Mouse (Mus musculus) stomach, embryonic 16.5 days (tissue): ENCODE measurements at regions not wholly inside any gene's neighbourhood (a gene's known extent, or its start where the extent isn't known, plus 50 kb on each side); places are given as distances from the start of the nearest gene placed in this dataset.

Experiments used
- ATAC-seq: fragments of 200-750 bp; cut with Nextera tagmentation; 2 replicates; pipeline ENCODE4 v1.8.0; 2017; ENCODE audit warnings: moderate number of reproducible peaks, moderate TSS enrichment; ENCODE audit not compliant: insufficient read depth, low FRiP score
- H3K27ac ChIP-seq: fragments of 300-500 bp; sonication (generic); 2 replicates; pipeline ENCODE4 v1.5.1; 2014; ENCODE audit warnings: low read length
- H3K27me3 ChIP-seq: fragments of 300-500 bp; sonication (generic); 2 replicates; pipeline ENCODE4 v1.6.1; 2014; ENCODE audit warnings: low read length, control low read depth, mixed read lengths; ENCODE audit not compliant: control insufficient read depth, insufficient read depth
- H3K36me3 ChIP-seq: fragments of 300-500 bp; sonication (generic); 2 replicates; pipeline ENCODE4 v1.6.1; 2014; ENCODE audit warnings: low read length; ENCODE audit not compliant: control insufficient read depth, insufficient read depth
- H3K4me1 ChIP-seq: fragments of 300-500 bp; sonication (generic); 2 replicates; pipeline ENCODE4 v1.6.1; 2014; ENCODE audit warnings: low read length, control low read depth, mixed read lengths; ENCODE audit not compliant: control insufficient read depth, insufficient read depth
- H3K4me2 ChIP-seq: fragments of 300-500 bp; sonication (generic); 2 replicates; pipeline ENCODE4 v1.6.1; 2014; ENCODE audit warnings: low read depth, low read length, mixed read lengths
- H3K4me3 ChIP-seq: fragments of 300-500 bp; sonication (generic); replicated peaks from 2 replicates; pipeline ENCODE4 v1.5.1; 2014; ENCODE audit warnings: mild to moderate bottlenecking, low read length
- H3K9ac ChIP-seq: fragments of 300-500 bp; sonication (generic); 2 replicates; pipeline ENCODE4 v1.6.1; 2014; ENCODE audit warnings: low read length
- H3K9me3 ChIP-seq: fragments of 300-500 bp; sonication (generic); replicated peaks from 2 replicates; pipeline ENCODE4 v1.6.1; 2016; ENCODE audit warnings: low read length, control low read depth; ENCODE audit not compliant: control insufficient read depth
- WGBS: fragments of 180-500 bp; shearing (Covaris S2); extraction: QIAGEN DNeasy Blood & Tissue Kit; methylation state at CpG from one replicate; pipeline ENCODE4 v1.1.7; 2014; 5-methylcytosine and 5-hydroxymethylcytosine counted together

DNA sequence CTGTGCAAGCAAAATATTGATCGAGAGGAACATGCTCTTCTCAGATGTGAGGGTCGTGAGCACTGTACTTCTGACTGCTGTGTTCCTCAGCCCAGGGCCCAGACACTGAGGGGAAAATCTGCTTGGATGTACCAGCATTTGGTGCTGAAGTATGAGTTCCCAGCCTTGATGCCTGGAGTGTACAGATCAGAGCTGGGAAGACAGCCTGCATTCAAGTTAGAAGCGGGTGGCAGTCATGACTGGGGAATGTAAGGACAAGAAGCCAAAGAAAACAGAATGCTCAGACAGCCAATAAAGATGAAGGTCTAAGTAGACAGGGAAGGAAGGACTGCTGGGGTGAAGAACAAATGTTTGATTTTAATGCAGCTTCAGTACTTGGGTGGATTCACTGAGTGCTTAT is 148.9 kb downstream of the Lurap1l start:
- Histone ChIP-seq H3K27ac (no peak overlapping the region; the same call in 1 of the 2 replicates), H3K9me3 (no peaks in the 10 kb centered on the region), H3K36me3 (no peaks in the 10 kb centered on the region), H3K9ac (no peak overlapping the region), H3K4me2 (no peak overlapping the region), H3K4me1 (no peaks in the 10 kb centered on the region), H3K4me3 (no peak overlapping the region), H3K27me3 (no peaks in the 10 kb centered on the region)
- ATAC-seq: no peak
- 79% methylated on average over 3 of the region's 3 CpGs for WGBS

GRCm38 (mm10) chr4:81082290-81082947 is 172.0 kb downstream of the Lurap1l start:
- Histone ChIP-seq H3K4me2 (no peak overlapping the region), H3K9me3 (no peaks in the 10 kb centered on the region), H3K9ac (no peak overlapping the region), H3K27ac (no peak overlapping the region), H3K4me3 (no peak overlapping the region), H3K27me3 (no peaks in the 10 kb centered on the region), H3K4me1 (no peaks in the 10 kb centered on the region), H3K36me3 (no peaks in the 10 kb centered on the region)
- 48% methylated on average over 6 of the region's 6 CpGs for WGBS
- peak; percentile 73; the same call in 1 of the 2 replicates for ATAC-seq

GRCm38 (mm10) chr4:81085188-81085587 is 174.7 kb downstream of the Lurap1l start:
- WGBS: 50% methylated on average over 4 of the region's 4 CpGs
- Histone ChIP-seq H3K4me3 (no peak overlapping the region), H3K4me1 (no peaks in the 10 kb centered on the region), H3K36me3 (no peaks in the 10 kb centered on the region), H3K27ac (no peak overlapping the region), H3K4me2 (no peak overlapping the region), H3K9me3 (no peaks in the 10 kb centered on the region), H3K27me3 (no peaks in the 10 kb centered on the region), H3K9ac (no peak overlapping the region)
- no peak for ATAC-seq

- Histone ChIP-seq H3K9ac (no peak overlapping the region), H3K27ac (no peak overlapping the region), H3K4me1 (no peaks in the 10 kb centered on the region), H3K27me3 (no peaks in the 10 kb centered on the region), H3K4me3 (no peak overlapping the region), H3K4me2 (no peak overlapping the region), H3K9me3 (no peaks in the 10 kb centered on the region), H3K36me3 (no peaks in the 10 kb centered on the region)
- ATAC-seq: no peak
Measured at GRCm38 (mm10) chr4:81096581-81096980, 186.1 kb downstream of the Lurap1l start.

- ATAC-seq: no peak
- 70% methylated on average over 1 of the region's 1 CpGs for WGBS
- no peak overlapping the region for H3K4me2 ChIP-seq
Measured at GRCm38 (mm10) chr4:81097597-81097996, 187.2 kb downstream of the Lurap1l start.

GRCm38 (mm10) chr4:81101049-81101448 is 190.6 kb downstream of the Lurap1l start:
- WGBS: 64% methylated on average over 2 of the region's 2 CpGs
- Histone ChIP-seq H3K27me3 (no peaks in the 10 kb centered on the region), H3K9me3 (no peaks in the 10 kb centered on the region), H3K4me1 (no peaks in the 10 kb centered on the region), H3K4me3 (no peak overlapping the region), H3K27ac (no peak overlapping the region), H3K4me2 (no peak overlapping the region), H3K9ac (no peak overlapping the region), H3K36me3 (no peaks in the 10 kb centered on the region)
- ATAC-seq: no peak

More at GRCm38 (mm10) chr4:81097597-81097996, 187.2 kb downstream of the Lurap1l start:
- Histone ChIP-seq H3K4me1 (no peaks in the 10 kb centered on the region), H3K9me3 (no peaks in the 10 kb centered on the region), H3K36me3 (no peaks in the 10 kb centered on the region), H3K27ac (no peak overlapping the region), H3K27me3 (no peaks in the 10 kb centered on the region), H3K4me3 (no peak overlapping the region), H3K9ac (no peak overlapping the region)

DNA sequence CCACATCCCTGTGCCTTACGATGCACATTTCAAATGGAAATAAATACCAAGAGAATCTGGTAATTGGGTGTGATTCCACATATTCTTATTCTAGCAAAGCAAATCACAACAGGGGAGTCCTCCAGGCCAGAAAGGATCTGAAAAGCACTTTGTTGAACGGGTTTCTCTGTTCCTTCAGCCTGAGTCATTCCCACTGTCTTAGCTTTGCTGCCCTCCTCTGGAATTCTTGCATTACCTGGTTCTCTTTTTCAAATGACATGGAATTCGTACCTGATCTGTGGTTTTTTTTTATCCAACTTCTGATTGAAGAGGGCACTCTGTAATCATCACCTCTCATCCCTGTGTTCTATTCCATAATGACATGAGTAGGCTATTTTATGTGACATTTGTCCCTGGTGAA is 200.9 kb downstream of the Lurap1l start:
- Histone ChIP-seq H3K36me3 (no peaks in the 10 kb centered on the region), H3K9ac (no peak overlapping the region), H3K4me1 (no peaks in the 10 kb centered on the region), H3K27ac (no peak overlapping the region), H3K4me2 (no peak overlapping the region), H3K27me3 (no peaks in the 10 kb centered on the region), H3K4me3 (no peak overlapping the region), H3K9me3 (no peaks in the 10 kb centered on the region)
- WGBS: 45% methylated on average over 3 of the region's 3 CpGs
- no peak for ATAC-seq

DNA sequence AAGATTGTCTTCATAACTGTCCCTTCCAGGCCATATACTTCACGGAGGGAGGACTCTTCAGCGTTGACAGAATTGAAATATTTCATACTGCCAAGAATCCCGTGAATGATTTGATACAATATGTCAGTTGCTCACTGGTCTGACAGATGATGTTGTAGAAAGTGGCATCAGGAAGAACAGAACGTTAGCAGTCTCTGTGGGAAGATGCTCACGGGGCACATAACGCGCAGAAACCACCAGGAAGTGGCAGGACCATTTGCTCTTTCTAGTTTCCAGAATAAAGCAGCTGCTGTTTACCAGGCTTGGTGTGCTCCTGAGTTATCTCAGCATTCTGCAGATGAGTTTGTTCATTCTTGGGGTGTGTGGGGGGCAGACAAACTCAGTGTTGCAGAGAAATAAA is 206.0 kb downstream of the Lurap1l start:
- H3K36me3 ChIP-seq: no peaks in the 10 kb centered on the region
- ATAC-seq: no peak

DNA sequence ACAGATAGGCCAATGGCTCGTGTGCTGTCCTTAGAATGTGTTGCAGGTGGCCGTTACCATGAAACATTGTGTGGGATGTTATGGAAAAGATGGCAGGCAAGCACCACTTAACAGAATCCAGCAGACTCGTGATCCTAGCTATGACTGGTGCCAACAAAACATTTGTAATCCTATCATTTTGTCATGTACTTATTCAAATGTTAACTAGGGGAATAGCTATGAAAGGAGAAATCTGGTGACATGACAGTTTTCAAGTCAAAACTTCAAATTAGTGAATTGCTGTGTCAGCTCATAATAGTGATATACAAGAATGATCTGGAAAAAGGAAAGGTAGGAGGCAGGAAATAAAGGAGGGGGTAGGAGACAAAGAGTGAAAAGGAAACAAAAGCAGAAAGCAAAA is 213.7 kb downstream of the Lurap1l start:
- Histone ChIP-seq H3K27me3 (no peaks in the 10 kb centered on the region), H3K4me1 (no peaks in the 10 kb centered on the region), H3K4me3 (no peak overlapping the region), H3K9ac (no peak overlapping the region), H3K27ac (no peak overlapping the region), H3K9me3 (peaks cover 5% of the 10 kb centered on the region; the same call in 1 of the 2 replicates), H3K4me2 (no peak overlapping the region), H3K36me3 (no peaks in the 10 kb centered on the region)
- 47% methylated on average over 3 of the region's 3 CpGs for WGBS
- ATAC-seq: no peak

More for the DNA sequence above, 206.0 kb downstream of the Lurap1l start:
- 81% methylated on average over 7 of the region's 7 CpGs for WGBS
- H3K27ac ChIP-seq: no peak overlapping the region
- no peak overlapping the region for H3K4me3 ChIP-seq
- H3K9ac ChIP-seq: no peak overlapping the region
- H3K4me2 ChIP-seq: no peak overlapping the region
- no peaks in the 10 kb centered on the region for H3K4me1 ChIP-seq
- H3K9me3 ChIP-seq: no peaks in the 10 kb centered on the region
- no peaks in the 10 kb centered on the region for H3K27me3 ChIP-seq
